ENCODE assay signal across 8 mouse cellular contexts in the genomic region with DNA sequence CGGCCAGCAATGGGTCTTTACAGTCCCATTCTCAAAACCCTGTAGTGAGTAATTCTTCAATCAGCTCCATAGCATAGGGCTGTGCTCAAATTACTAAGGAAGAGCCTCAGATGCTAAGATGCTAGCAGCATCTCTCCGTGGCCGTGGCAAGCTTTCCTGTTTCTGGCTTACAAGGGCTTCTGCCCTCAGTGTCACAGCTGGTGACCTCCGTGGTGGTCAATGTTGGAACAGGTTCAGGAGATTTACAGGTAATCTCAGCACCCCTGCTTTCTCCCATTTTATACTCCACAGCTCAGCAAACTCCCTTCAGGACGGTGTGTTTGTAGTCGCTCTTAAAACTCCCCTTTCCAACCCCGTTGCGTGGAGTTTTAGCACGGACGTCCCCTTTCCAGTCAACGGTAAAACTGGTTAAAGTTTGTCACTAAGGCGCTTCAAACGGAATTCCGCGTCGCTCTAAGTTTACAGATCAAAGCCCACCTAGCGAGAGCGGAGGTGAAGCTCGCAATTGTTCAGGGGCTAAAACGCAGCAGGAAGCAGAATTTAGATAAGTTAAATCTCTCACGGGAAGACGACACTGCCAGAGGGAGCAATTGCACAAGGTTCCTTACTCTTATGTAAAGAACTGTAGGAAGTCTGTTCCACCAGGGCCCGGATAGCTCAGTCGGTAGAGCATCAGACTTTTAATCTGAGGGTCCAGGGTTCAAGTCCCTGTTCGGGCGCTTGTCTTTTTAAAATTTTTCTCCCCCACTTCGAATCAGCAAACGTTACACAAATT. TPM values are rescaled to one million over a fixed set of nuclear protein-coding genes. Genes with fewer than 3 reads are reported as not detected.
DNase-seq lines count a peak whose midpoint lies in the region; ATAC-seq and TF ChIP-seq lines count a peak whose summit lies in the region.

No protein-coding gene starts in this region.

- no peak for TF ChIP-seq EP300 in lung, postnatal 0 days (IDR thresholded peaks at IDR 0.05)

- H3K9me3 ChIP-seq in forebrain, embryonic 14.5 days (replicated peaks; ENCODE audit: control insufficient read depth, low read length): no peaks in the 10 kb centered on the region
- H3K9me3 ChIP-seq in hindbrain, embryonic 12.5 days (replicated peaks): no peaks in the 10 kb centered on the region
- H3K9me3 ChIP-seq in lung, postnatal 0 days (ENCODE audit: low read length): no peaks in the 10 kb centered on the region

- H3K9ac ChIP-seq in forebrain, embryonic 14.5 days (ENCODE audit: low read length): peak overlapping the region; percentile 56
- H3K9ac ChIP-seq in hindbrain, embryonic 12.5 days: peak overlapping the region; percentile 47
- H3K9ac ChIP-seq in lung, postnatal 0 days (replicated peaks; ENCODE audit: low read depth): peak overlapping the region; percentile 43

- H3K36me3 ChIP-seq in forebrain, embryonic 14.5 days (ENCODE audit: control insufficient read depth, insufficient read depth, low read length): no peaks in the 10 kb centered on the region
- H3K36me3 ChIP-seq in hindbrain, embryonic 12.5 days: no peaks in the 10 kb centered on the region
- H3K36me3 ChIP-seq in lung, postnatal 0 days (ENCODE audit: insufficient read depth, low read length): no peaks in the 10 kb centered on the region

- peak overlapping the region; percentile 17; the same call in 1 of the 2 replicates for H3K27ac ChIP-seq in forebrain, embryonic 14.5 days (ENCODE audit: low read depth, low read length)
- peak overlapping the region; percentile 64 for H3K27ac ChIP-seq in hindbrain, embryonic 12.5 days
- peak overlapping the region; percentile 52 for H3K27ac ChIP-seq in lung, postnatal 0 days (ENCODE audit: low read length)

- no peaks in the 10 kb centered on the region for H3K27me3 ChIP-seq in forebrain, embryonic 14.5 days (replicated peaks; ENCODE audit: control insufficient read depth, insufficient read depth, low read length)
- no peaks in the 10 kb centered on the region for H3K27me3 ChIP-seq in hindbrain, embryonic 12.5 days
- no peaks in the 10 kb centered on the region for H3K27me3 ChIP-seq in lung, postnatal 0 days (replicated peaks; ENCODE audit: insufficient read depth, low read length)

- ATAC-seq in forebrain, embryonic 14.5 days: peak; percentile 90
- ATAC-seq in hindbrain, embryonic 12.5 days (ENCODE audit: low FRiP score): peak; percentile 84
- ATAC-seq in lung, postnatal 0 days: peak; percentile 91

- WGBS in forebrain, embryonic 14.5 days: under 1% methylated on average over 28 of the region's 28 CpGs
- under 1% methylated on average over 28 of the region's 28 CpGs for WGBS in hindbrain, embryonic 12.5 days
- under 1% methylated on average over 28 of the region's 28 CpGs for WGBS in lung, postnatal 0 days

- no peak for TF ChIP-seq CTCF in lung, postnatal 0 days (IDR thresholded peaks at IDR 0.05)

- peak overlapping the region; percentile 46 for H3K4me3 ChIP-seq in forebrain, embryonic 14.5 days (ENCODE audit: low read depth, low read length)
- peak overlapping the region; percentile 49 for H3K4me3 ChIP-seq in hindbrain, embryonic 12.5 days
- H3K4me3 ChIP-seq in lung, postnatal 0 days (ENCODE audit: low read depth, low read length): peak overlapping the region; percentile 62

- peak; percentile 86 for DNase-seq in MEL-GATA-1-ER (ENCODE audit: extremely low read depth, low read depth)
- peak; percentile 62 for DNase-seq in cerebellum, adult 11 months
- DNase-seq in forebrain, embryonic 14.5 days (ENCODE audit: low spot score): peak; percentile 92
- peak; percentile 61 to 70 for DNase-seq in layer of hippocampus, postnatal 14 days (ENCODE audit: low spot score in 2 of 2)
- peak; percentile 89 for DNase-seq in lung, postnatal 0 days (ENCODE audit: low spot score)
- peak; percentile 33 for DNase-seq in ovary, postnatal 36 days (ENCODE audit: low spot score)
- DNase-seq in urinary bladder, adult 2 months (ENCODE audit: low spot score): peak; percentile 37

- H3K4me2 ChIP-seq in forebrain, embryonic 14.5 days (ENCODE audit: low read length): peak overlapping the region; percentile 65
- H3K4me2 ChIP-seq in hindbrain, embryonic 12.5 days (replicated peaks): peak overlapping the region; percentile 52
- H3K4me2 ChIP-seq in lung, postnatal 0 days (replicated peaks; ENCODE audit: low read depth, low read length): peak overlapping the region; percentile 50

- H3K4me1 ChIP-seq in forebrain, embryonic 14.5 days (ENCODE audit: control insufficient read depth, insufficient read depth, low read length): peaks cover 6% of the 10 kb centered on the region
- H3K4me1 ChIP-seq in hindbrain, embryonic 12.5 days: peaks cover 11% of the 10 kb centered on the region
- H3K4me1 ChIP-seq in lung, postnatal 0 days (ENCODE audit: insufficient read depth, low read depth, low read length): no peaks in the 10 kb centered on the region

RNA-seq across cellular contexts. Expression of gene Mdm4, which starts 3.1 kb away (rescaled TPM):
- polyA plus RNA-seq in forebrain, embryonic 14.5 days (2014; fragmentation: Nextera tagmentation; extraction: Ambion mirVana): 35.7 and 47.9 TPM in 2 replicates
- polyA plus RNA-seq in hindbrain, embryonic 12.5 days (2016; fragmentation: Nextera tagmentation; extraction: Ambion mirVana): 47.6 and 49.1 TPM in 2 replicates
- 10 to 100 TPM; 91.6 to 94.7 TPM for total RNA-seq in layer of hippocampus, postnatal 14 days (2021)
- 14.9 and 19.3 TPM in 2 replicates for polyA plus RNA-seq in lung, postnatal 0 days (2015; fragmentation: Nextera tagmentation; extraction: Ambion mirVana)
- 80.1 and 92.2 TPM in 2 replicates for polyA plus RNA-seq in urinary bladder, adult 2 months (2012; rRNA removed)

RNA-seq across cellular contexts. Expression of gene Pik3c2b, which starts 12.0 kb away (rescaled TPM):
- 9.6 and 11.6 TPM in 2 replicates for polyA plus RNA-seq in forebrain, embryonic 14.5 days (2014; fragmentation: Nextera tagmentation; extraction: Ambion mirVana)
- 17.0 and 19.8 TPM in 2 replicates for polyA plus RNA-seq in hindbrain, embryonic 12.5 days (2016; fragmentation: Nextera tagmentation; extraction: Ambion mirVana)
- 10 to 100 TPM; 18.0 to 19.1 TPM for total RNA-seq in layer of hippocampus, postnatal 14 days (2021)
- 4.3 and 4.6 TPM in 2 replicates for polyA plus RNA-seq in lung, postnatal 0 days (2015; fragmentation: Nextera tagmentation; extraction: Ambion mirVana)
- 11.6 and 13.1 TPM in 2 replicates for polyA plus RNA-seq in urinary bladder, adult 2 months (2012; rRNA removed)

Comparison
In these comparisons a context has a peak if more than half of its experiments do, and no peak if none do; other contexts are left out.
1. Peak in every context shown above with its lines: DNase-seq, ATAC-seq, H3K4me3 ChIP-seq and H3K27ac ChIP-seq.
2. DNase-seq: peak in every context shown above with its lines; median percentile 92 in forebrain, embryonic 14.5 days; 89 in lung, postnatal 0 days; 86 in MEL-GATA-1-ER; 66 in layer of hippocampus, postnatal 14 days; 62 in cerebellum, adult 11 months; 37 in urinary bladder, adult 2 months; 33 in ovary, postnatal 36 days.